Mouse (Mus musculus) urinary bladder, postnatal 25 days (tissue): ENCODE results near the gene Aaas.
A peak's percentile ranks its signal among the peaks of the same experiment; 100 is the strongest.

Experiments
- DNase-seq: peaks from one replicate; pipeline ENCODE4 v3.0.0; 2022; ENCODE audit warnings: low spot score

The Aaas gene

DNA sequence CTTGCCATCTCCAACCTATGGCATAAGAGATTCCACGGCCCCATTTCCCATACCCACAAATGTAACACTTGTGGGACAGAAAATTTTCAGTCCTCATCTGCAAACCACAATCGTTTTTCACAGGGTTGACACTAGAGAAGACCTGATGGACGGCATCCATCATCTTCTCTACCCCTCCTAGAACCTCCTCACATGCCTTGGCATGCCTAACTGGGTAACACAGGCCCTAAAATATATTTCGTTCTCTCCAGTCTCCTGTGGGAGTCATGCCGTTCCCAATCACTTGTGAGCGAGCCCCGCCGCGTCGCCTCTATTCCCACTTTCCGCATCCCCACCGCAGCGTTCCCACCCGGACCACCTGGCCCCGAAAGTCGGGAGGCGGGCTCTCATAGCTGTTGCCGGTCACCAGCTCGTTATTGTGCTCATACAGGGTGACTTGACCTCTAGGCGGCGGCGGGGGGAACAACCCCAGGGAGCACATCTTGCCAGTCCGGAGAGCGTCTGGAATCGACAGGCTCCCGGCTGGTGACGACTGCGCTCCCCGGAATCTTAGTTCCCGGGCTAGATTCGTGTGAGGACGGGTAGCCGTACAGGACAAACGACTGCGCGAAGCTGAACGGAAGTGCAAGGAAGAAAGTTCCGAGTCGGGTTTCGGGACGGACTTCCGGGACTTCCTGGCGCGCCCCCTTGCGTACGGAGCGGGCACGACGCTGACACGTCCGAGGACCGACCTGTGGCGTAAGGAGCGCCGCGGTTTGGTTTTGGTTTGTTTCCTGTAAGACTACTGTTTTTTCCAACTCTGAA, at the start of gene Aaas:
Gene Aaas, minus strand, starts transcription at position 634 of the 804 bp plus-strand sequence.
- DNase-seq = peak; percentile 95

DNA sequence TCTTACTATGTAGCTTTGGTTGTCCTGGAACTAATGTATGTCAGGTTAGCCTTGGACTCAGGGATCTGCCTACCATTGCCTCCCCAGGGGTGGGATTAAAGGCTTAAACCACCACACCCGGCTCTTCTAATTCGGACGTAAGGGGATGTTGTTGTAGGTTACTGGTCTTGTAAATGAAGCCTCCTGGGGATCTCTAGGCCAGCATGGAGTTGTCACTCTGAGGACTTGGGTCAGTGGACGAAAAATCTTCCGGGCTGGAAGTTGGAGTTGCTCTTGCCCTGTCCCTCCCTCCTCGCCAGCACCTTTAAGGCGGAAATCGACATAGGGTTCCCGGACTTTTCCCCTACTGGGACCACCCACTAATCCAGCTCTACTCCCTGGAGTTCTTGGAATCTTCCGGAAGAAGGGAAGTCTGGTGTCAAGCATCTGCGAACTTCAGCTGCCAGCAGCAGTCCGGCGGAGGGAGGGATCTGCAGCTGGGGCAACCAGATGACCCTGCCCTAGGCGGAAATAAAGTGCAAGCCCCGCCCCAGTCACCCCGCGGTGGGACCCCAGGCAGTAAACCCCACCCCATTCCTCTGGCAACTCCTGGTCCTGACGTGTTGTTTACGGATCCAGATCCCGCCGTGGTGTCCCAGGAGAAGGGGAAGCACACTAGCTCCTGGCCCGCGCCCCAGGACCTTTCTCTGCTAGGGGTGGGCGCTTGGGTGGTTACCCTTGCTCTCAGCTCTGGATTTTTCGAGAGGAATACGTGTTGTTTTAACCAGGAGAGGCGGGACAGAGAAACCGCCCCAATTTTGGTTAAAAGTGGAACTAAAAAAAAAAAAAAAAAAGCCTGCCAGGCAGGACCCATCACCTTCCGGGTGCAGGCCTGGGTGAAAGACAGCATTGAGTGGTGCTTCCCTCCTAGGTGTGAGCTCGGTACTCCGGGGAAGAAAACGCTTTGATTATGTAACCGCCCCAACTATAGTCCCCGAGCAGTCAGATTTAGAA, 49.0 kb upstream of the Aaas start:
- DNase-seq = peak; percentile 77

DNA sequence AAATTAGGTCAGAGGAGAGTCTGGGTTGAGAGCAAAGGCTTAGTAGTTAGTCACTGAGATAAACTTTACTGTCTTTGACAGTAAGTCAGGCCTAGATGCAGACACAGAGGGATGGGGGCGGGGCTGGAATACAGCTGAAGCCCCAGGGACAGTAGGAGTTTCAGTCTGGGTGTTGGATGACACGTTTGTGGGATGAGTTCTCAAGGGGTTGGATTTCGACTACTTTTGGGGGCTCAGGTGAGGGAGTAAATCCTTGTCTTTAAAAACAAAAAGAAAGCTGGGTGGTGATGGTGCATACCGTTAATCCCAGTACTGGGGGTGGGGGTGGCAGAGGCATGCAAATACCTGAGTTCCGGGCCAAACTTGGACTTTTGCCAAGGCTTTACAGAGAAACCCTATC, 48.1 kb upstream of the Aaas start:
- no peak for DNase-seq

DNA sequence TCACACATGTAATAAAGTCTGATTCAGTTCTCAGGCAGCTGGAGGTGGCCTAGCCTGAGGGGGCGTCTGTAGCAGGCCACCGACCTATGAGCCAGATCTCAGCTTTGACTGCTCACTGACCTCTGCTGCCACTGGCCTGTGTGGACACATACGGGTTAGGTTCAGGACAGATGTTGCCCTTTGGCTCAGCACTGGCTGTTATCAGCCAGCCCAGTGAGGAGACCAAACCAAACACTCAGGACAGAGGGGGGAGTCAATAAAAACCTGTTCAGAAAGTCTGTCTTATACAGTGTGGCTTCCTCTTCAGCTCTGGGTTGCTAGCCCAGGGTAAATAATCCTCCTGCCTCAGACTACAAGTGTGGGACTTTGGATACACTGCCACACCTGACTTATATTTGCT, 44.5 kb upstream of the Aaas start:
- DNase-seq = no peak

DNA sequence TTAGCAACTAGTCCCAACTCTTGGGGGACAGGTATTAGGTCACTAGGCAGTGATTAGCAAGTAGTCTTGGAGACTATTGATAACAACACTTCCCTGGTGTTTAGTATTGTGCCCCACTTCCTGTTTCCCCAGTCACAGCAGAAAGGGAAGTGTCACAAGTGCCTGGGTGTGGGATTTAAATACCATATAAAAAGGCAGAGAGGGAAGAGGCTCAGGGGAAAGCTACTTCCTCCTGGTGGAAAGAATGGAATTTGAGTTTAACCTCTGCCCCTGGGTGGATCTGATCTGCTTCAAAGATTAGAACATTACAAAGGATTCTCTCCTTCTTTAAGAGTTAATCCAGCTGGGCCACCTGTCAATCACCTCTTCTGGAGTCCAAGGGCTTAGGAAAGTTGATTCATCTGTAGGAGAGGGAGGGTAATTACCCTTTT, 43.0 kb upstream of the Aaas start:
- no peak for DNase-seq

DNA sequence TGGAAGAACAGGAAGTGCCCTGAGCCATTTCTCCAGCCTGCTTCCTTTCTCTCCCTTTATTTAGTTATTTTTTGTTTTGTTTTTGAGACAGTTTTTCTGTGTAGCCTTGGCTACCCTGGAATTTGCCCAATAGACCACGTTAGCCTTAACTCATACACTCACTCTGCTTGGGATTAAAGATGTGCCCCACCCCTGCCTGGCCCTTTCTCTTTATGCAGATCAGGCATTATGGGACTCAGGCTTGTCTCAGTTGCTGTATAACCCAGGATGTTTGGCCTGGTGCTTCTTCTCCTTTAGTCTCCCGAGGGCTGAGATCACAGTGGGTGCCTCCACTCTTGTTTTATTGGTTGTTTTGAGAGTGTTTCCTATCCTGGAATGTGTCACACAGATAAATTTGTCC, 41.9 kb upstream of the Aaas start:
- DNase-seq = no peak

DNA sequence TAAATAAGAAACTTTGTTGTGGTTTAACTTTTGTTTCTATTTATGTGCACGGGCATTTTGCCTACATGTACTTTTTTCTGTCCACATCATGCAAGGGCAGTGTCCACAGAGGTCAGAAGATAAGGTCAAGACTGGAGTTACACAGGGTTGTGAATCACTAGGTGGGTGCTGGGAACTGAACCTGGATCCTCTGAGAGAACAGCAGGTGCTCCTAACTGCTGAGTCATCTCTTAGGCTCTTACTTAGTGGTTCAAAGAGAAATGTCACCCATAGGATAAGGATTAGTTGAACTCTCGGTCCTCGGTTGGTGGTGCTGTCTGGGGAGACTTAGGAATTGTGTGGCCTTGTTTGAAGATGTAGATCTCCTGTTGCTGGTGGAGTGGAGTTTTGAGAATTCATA, 38.4 kb upstream of the Aaas start:
- no peak for DNase-seq

DNA sequence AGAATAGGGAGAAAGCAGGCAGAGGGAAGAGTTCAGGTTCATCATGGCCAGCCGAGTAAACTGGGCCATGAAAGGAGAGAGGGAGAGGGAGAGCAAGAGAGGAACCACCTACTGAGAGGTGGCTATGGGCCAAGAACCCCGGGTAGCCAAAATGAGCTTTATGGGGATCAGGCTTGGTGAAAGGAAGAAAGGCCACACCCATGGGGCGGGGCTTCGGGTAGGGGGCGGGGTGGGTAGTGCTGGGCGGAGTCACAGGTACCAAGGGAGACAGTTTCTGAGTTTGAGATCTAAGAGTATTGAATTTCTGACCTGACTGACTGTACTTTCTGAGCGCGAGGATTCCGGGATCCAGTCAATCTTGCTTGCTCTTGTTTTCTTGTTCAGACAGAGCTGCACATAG, 36.1 kb upstream of the Aaas start:
- DNase-seq = no peak

DNA sequence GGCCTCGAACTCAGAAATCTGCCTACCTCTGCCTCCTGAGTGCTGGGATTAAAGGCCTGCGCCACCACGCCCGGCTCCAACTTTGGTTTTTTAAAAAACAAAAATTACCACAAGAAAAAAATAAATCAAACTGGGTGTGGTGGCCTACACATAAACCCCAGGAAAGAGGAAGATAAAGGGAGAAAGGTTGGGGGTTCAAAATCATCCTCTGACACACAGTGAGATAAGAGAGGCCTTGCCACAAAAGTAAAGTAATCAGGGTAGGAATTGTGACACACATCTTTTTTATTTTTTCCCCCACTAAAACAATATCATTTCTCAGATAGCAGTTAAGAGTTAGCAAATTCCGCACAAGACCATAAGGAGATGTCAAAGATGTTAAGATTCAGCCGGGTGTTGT, 33.1 kb upstream of the Aaas start:
- DNase-seq = no peak

DNA sequence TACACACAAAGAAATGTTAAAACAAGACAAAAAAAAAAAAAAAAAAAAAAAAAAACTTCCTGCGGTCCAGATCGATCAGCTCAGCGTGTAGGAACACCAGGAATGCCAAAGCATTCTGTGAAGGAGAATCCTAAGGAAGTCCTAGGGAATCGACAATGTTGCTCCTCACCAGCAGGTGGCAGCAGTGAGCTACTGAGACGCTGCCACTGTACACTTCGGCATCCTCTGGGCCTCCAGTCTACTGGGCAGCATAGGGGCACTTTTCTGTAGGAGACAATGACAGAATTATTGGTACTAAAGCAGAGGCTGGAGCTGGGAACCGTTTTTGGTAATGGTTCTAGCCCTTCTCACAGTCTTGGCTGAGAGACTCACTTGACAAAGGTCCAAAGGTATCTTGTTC, 31.0 kb upstream of the Aaas start:
- peak; percentile 89 for DNase-seq

DNA sequence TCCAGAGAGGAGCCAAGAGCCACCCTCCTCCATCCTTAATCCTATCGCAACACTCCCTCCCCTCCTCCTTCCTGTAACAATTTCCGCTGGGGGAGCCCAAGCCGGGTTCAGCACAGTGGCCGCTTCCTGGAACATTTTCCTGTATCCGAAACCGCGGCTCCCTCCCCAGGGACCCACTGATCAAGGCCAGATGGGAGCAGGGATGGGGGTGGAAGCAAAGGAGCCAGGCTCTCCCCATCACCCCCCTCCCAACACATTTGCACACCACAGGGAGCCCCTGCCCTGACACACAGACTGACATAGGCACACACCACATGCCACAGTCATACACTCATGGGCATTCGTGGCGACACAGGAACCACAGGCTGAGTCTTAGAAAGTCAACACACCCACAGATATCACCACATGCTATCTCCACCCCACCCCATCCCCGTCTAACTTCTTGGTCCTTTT, 27.3 kb upstream of the Aaas start:
- DNase-seq = no peak

DNA sequence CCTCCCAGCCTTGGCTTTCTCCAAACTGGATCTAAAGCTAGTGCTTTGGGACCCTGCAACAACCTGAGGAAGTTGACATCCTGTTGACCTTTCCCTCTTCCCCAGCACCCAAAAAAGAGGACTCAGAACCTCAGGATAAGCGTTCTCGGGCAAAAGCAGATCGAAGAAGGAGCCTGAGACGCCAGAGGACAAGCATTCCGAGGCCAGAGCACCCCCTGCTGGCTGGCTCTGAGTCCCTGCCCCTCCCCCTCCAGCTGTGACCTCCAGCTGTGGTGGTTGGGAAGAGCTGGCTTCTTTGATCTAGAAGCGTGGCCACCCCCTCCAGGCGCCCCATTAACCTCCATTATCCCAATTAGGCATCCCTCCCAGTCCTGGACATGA, 26.6 kb upstream of the Aaas start:
- DNase-seq = peak; percentile 86

DNA sequence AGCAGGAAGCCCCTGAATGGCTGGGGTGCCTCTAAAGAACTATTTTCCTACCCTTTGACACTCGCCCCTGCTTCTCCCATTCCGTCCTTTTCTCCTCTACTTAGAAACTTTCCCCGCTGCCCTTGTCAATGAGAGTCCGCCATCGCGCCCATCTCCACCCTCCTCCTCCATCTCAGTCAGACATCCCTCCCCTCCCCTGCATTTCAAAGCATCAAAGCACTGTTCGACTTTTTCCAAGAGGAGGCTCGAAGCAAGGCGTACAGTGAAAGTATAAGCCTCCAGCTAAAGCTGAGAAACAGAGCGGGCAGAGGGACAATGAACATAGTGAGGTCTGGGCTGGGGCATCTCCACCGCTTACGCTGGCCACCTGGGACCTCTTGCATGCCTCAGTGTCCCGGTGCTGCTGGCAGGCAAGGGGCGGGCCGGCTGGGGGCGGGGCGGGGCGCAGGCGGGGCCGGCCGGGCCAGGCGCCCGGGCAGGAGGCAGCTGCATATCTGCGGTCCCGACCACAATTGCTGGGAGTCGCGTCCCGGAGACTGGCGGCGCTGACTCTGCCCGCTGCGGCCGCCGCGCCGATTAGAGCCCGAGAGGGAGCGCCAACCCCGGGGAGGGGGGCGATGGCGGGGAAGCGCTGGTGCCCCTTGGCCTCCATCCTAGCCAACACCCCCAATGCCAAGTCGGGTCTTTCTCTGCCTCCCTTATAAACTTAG, 26.0 kb upstream of the Aaas start:
- peak; percentile 29 for DNase-seq

DNA sequence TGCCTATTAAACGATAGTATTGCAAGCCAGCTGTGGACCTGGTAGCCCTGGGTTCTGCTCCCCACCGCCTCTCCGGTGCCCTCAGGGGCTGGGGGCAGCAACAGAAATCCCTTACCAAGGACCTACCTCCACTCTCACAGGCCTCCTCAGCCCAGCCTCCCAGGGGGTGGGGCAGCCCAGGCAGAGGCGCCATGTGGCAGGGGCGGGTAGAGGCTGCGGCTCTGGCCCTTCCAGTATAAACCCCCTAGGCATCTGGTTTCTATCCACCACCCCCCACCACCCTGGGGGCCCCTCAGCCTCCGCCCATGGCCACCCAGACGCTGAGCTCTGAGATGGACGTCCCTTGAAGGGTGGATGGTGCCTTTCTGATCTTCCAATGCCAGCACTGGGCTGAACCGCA, 20.2 kb upstream of the Aaas start:
- DNase-seq = no peak

DNA sequence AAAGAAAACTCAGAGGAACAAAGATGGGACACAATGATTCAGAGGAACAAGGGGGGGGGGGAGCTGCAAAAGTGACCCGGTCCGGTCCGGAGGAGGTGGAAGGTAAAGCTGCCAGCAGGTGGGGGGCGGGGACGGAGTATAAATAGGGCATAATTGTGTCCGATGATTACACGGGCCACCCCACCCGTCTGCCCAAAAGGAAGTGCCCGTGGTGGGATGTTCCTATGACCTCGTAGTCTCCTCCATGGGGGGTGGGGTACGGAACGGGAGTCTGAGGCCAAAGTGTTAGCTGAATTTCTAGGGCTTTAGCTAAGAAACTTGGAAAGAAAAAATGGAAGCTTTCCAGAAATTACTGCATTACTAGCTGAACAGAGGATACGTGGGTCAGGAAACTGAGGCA, 19.4 kb upstream of the Aaas start:
- no peak for DNase-seq

DNA sequence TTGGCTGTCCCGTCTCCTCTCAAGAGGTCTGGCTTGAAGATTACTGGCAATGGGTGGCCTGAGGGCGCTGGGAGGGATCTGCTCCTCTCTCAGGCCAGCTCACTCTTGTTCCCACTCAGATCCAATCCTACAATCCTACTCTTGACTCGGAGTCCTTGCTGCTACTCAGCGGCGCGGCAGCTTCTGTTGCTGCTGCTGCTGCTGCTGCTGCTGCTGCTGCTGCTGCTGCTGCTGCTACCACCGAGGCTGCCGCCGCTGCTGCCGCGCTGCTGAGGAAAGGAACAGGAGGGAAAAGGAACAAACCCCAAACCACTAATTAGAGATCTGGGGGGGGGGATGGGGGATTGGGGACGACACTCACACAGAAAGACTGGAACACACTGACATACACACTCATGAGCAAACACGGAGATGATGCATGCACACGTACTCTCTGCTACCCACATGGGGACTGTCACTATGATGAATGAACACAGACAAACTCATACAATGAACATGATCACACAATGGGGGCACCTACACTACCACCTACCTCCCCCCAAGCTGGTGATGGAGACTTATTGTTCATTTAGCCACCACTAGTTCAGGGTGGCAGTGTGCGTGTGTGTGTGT, 16.3 kb upstream of the Aaas start, which contains the start of gene Sp7:
Gene Sp7, minus strand, starts transcription at position 450 of the 612 bp plus-strand sequence.
- no peak for DNase-seq

DNA sequence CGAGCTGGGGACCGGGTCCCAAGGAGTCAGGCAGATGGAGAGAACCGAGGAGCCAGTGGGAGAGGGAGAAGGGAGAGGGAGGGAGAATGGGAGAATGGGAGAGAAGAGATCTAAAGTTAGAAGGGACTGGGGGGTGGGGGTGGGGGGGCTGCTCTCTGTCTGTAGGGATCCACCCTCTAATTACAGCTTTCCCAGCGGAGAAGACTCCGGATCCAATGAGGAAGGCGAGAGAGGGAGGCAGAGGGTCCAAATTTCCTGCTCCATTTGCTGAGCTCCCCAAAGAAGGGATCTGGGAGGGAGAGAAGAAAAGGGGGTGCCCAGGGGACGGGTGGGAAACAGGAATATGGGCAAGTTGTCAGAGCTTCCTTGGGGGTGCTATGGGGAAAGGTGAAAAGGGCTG, 15.7 kb upstream of the Aaas start:
- no peak for DNase-seq

DNA sequence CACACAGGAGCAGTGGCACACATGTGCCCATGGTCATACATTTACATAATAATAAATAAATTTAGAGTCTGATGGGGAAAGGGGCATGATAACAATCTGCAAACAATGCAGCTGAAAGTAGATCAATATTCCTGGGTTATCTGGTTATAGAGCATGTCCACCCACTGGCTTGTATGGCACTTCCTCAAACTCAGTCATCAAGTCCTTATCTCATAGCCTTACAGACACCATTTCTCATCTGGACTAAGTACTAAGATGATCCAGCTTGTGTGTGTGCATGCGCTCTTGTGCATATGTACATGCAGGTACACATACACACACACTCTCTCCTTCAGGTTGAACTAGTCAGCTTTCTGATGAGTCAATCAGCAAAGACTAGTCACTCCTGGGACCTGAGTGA, 14.1 kb upstream of the Aaas start:
- no peak for DNase-seq

DNA sequence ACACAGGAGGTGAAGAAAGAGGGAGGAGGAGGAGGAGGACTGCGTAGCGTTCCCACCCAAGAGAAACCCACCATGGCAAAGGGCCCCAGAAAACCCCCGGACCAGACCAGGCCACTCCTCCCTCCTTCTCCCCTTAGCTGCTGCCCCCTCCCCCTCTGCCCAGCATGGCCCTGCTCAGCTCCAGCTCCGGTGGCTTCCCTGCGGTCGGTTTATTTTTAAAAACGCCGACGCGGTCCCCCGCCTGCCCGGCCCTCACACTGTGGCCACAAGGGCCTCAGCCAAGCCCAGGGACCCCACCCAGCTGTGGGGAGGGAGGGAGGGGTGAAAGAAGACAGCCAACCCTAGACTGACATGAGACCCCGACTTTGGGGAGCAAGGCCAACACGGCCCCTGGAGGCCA, 12.1 kb upstream of the Aaas start:
- DNase-seq = no peak

DNA sequence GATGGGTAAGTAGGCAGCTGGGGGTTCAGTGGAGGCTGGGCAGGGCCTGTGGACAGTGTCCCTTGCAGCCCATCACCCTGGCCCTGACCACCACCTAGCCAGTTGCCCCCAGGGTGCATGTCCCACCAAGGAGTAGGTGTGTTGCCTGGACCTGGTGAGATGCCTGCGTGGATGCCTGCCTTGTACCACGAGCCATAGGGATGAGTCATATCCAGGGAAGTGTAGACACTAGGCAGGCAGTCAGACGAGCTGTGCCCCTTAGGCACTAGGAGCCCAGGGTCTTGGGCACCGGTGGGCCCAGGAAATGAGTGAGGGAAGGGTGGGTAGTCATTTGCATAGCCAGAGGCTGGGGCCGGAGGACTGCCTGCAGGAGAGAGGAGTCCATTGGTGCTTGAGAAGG, 8.3 kb upstream of the Aaas start:
- DNase-seq = no peak

DNA sequence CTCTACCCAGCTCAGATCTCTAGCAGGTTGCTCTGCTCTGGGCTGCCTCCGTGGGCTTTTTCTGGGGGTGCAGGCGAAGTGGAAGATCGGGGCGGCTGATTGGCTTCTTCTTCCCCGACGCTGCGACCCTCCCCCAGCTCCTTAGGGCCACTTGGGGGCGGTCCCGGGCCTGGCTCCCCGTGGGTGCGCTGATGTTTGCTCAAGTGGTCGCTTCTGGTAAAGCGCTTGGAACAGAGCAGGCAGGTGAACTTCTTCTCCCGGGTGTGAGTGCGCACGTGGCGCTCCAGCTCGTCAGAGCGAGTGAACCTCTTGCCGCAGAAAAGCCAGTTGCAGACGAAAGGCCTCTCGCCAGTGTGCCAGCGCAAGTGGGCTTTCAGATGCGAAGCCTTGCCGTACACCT, 7.6 kb upstream of the Aaas start:
- no peak for DNase-seq
